Mouse (Mus musculus): ENCODE data around the gene Ptcd1. TPM values are rescaled to one million over a fixed set of nuclear protein-coding genes. Genes with fewer than 3 reads are reported as not detected.
A peak's percentile ranks its signal among the peaks of the same experiment; 100 is the strongest.
"Not testable (repeated sequence)": the region's sequence is repeated elsewhere in the genome, so short reads cannot be mapped to it uniquely, and the experiment has no call there.

Gene Ptcd1
- total RNA-seq, 2 experiments from 2014 or later, result 21.5 to 22.4 TPM

GRCm38 (mm10) chr5:145165184-145165583 lies 1.7 kb downstream of the Ptcd1 start:
- DNase-seq (ENCODE audit: low spot score in 2 of 2), result no peak

DNA sequence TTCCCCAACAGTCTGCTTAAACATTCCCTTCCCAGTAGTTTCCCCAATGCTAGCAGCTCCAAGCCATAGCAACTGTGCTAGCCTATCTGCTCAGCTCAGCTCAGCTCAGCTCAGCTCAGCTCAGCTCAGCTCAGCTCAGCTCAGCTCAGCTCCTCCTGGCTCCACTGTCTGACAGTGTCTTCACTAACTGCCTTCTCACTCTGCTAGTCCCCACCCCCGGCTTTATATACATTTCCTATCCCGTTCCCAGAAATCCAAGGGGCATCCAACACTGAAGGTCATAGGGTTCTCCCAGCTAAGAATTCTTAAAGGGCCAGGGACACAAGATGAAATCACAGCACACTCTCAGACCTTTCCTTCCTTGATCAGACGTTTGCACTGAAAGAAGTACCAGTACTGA lies 2.2 kb downstream of the Ptcd1 start:
- DNase-seq (ENCODE audit: low spot score in 2 of 2), result no peak

DNA sequence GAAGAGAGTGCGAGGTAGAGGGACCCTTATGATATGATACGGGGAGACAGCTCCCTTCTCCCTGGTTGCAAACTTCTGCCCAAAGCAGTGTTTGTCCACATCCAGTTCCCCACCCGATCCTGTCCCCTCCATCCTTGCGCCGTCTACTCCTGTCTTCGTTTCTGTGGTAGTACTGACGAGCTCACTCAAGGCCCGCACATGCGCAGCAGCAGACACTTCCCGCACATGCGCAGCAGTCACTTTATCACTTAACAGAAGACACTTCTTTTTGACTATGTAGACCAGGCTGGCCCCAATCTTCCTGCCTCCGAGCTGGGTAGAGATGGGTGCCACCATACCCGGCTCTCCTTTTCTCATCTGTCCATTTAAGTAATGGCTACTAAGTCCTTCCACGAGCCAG lies 5.5 kb downstream of the Ptcd1 start:
- DNase-seq (ENCODE audit: low spot score in 2 of 2), result no peak

GRCm38 (mm10) chr5:145152690-145153089 lies 14.2 kb downstream of the Ptcd1 start:
- no peak for DNase-seq (ENCODE audit: low spot score in 2 of 2)

DNA sequence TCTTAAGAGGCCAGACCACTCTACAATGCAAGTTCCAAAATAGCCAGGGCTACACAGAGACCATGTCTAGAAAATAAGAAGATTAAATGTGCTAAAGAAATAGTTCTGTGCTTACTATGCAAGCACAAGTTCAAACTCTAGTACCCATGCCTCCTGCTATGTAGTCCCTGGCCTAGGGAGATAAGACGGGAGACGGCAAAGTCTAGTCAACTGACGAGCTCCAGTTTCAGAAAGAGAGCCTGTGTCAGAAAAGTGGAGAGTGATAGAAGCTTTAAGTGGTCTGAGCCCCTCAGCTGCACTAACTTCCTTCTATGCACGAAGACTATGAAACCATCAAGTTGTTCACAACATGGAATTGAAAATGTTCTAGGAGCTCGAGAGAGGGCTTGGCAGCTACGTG lies 17.6 kb downstream of the Ptcd1 start:
- DNase-seq (ENCODE audit: low spot score in 2 of 2), result no peak

DNA sequence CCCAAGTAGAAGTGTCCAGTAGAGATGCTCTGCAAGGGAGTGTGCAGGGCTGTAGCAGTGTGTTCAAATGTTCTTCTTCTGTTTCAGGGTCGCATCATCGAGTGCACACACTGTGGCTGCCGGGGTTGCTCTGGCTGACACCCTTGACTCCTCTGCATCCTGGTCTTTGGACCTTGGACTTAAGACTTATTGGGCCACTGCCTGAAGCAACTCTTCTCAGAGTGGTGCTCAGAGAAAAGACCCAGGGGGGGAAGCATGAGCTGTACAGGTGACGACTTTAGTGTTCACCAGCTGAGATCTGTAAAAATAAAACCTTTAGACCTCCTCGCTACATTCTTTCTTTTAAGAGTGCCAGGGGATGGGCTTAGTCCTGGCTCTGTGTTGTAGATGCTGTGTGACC lies 19.2 kb downstream of the Ptcd1 start:
- DNase-seq (ENCODE audit: low spot score in 2 of 2), result no peak

- no peak for DNase-seq (ENCODE audit: low spot score in 2 of 2)
Observed at GRCm38 (mm10) chr5:145140611-145141010, 26.3 kb downstream of the Ptcd1 start.

DNA sequence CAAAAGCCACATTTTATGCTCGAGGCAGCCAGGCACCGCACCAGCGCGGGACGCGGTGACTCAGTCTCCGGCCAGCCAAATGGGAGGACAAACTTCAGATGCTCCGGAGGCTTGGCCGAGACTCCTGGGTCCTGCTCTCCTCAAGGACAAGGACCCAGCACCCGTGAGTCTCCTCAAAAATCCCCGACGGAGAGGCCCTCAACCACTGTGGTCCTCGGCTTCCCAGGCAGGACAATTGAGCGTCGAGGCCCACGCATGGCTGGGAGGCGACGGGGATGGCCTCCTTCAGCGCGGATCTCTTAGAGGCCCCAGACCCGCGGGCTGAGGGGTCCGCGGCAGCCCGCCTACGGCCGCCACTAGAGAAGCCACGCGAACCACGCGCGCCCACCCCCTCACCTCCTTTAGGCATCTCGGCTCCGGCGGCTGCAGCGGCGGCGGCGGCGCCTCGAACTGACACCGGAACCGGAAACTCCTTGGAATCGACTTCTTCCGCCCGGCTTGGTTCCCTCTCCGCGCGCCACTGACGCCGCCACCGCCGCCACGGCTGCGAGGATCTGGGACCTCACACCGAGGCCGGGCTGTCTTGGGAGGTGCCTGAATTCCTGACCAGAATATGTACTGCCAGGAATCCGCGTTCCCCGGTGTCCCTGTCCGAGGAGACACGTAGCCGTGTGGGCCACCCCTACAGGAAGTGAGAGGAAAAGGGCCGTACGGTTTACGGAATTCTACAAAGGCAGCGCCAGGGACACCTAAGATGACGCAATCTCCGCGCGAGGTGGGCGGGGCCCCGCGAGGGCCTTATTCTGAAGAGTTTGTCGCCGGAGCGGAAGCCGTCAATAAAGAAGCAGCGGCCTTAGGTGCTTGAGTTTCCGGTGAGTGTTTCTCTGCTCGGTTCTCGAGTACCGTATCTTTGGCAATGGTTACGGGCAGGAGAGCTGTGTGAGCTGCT lies 27.1 kb downstream of the Ptcd1 start, which contains the start of the genes Pdap1 and Bud31:
TSS of gene Pdap1 (minus strand) at position 668 of the 949 bp plus-strand sequence.
TSS of gene Bud31 (plus strand) at position 792 of the 949 bp plus-strand sequence.
- peak; percentile 94 for DNase-seq (ENCODE audit: low spot score in 2 of 2)

DNA sequence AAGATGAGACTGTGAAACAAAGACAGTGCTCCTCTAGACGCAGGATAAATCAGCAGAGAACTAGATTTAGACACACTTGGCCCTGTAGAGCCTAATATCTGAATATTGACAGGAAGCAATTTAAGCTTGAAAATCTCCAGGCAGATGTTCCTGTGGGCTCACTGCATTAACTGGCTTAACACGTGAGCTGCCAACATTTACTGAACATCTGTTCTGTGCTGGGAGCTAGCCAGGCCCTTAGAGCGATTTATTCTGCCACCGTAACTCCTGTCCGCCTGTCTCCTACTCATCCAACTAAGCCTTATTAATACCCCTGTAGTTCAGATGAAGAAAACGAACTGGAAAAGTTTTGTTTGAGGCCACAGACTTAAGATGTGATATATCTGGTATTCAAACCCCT lies 28.1 kb downstream of the Ptcd1 start:
- DNase-seq (ENCODE audit: low spot score in 2 of 2), result no peak

DNA sequence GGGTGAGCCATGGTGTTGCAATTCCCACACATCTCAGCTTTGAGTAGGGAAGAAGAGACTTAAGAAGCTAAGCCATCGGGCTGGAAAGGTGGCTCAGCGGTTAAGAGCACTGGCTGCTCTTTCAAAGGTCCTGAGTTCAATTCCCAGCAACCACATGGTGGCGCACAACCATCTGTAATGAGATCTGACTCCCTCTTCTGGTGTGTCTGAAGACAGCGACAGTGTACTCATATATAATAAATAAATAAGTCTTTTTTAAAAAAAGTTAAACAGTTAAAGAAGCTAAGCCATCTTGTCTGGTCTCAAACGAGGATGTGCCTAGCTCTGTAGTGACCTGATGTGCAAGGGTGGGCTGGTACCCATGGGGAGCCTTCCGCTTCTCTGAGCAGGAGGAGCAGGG lies 33.6 kb downstream of the Ptcd1 start:
- DNase-seq (ENCODE audit: low spot score in 2 of 2), result not testable (repeated sequence)

DNA sequence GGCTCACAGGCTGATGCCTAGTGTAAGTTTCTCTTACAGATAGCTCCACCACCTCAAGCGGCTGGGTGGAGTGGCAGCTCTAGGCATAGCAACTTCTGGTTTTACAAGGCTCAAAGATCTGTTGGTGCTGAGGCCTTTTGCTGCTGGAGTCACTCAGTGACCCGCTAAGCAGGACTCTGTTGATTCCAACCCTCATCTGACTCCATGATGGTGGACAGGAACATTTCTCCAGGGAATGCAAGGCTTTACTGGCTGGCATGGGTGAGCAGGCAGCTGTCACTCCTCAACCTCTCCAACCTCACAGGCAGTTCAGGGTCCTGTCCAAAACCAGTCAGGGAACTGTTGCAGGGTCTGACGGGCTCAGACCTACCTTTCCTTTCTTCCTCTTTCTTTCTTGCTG lies 35.9 kb downstream of the Ptcd1 start:
- DNase-seq (ENCODE audit: low spot score in 2 of 2), result no peak

DNA sequence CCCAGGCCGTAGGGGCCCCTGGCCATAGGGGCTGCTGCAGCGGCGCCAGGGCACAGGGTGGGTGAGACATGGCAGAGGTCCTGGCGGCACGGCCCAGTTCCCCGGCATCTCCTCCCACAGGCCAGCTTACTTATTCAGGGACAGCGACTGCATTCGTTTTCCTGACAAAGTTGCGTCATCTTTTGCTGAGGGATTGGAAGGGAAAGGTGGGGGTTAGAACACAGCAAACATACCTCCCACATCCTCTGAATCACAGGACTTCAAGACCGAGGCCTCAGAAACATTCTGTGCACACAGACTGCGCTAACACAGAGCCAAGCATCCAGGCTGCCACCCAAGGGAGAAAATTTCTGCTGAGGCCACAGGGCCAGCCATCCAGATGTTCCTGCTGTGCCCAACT lies 36.7 kb downstream of the Ptcd1 start:
- peak; percentile 48 to 73 for DNase-seq (ENCODE audit: low spot score in 2 of 2)

DNA sequence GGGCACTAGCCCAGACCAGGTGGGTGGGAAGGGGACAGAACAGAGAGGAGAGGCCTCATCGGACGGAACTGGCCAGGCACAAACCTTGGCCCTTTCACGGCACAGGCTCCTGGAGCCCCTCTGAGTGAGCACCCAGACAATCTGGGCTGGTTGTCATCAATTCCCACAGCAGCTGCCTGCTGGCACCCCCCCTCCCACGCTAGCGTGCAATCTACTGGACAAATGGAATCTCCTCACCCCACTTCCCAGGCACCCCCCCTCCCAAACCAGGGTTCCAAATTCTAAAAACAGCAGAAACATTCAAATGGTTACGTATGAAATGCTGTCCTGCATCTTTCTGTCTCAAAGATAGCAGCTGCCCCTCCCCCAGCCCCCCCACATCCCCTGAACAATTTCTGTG lies 37.1 kb downstream of the Ptcd1 start:
- peak; percentile 44 to 52 for DNase-seq (ENCODE audit: low spot score in 2 of 2)

DNA sequence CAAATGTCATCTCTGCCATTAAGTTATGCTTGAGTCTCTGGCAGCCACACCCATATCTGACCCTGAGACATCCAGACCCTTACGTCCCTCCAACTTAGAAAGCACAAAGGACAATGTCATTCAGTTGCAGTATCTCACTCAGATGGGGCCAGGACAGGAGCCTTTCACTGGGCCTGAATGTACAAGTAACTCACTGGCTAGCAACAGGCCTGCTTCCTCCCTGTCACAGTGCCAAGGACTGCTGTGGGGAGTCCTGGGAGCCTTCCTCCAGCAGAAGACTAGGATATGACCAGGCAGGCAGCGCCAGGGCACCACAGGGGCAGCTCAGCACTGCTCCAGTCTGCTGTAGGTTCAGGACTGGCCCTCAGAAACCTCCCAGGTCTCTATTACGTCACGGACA lies 37.8 kb downstream of the Ptcd1 start:
- no peak for DNase-seq (ENCODE audit: low spot score in 2 of 2)

DNA sequence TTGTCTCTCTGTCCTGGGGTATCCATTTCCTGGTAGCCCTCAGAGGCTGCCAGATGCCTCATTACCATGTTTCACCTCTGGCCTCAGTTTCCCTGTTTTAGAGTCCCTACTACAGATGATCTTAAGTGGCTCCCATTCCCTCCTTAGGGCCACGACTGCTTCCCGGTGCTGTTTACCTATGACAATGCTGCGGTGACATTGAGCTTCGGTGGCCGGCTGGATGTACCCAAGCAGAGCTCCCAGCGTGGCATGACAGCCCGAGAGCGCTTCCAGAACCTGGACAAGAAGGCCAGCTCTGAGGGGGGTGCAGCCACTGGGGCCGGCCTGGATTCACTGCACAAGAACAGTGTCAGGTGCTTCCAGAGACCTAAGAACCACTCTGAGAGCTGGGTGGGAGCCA lies 40.3 kb downstream of the Ptcd1 start:
- no peak for DNase-seq (ENCODE audit: low spot score in 2 of 2)

DNA sequence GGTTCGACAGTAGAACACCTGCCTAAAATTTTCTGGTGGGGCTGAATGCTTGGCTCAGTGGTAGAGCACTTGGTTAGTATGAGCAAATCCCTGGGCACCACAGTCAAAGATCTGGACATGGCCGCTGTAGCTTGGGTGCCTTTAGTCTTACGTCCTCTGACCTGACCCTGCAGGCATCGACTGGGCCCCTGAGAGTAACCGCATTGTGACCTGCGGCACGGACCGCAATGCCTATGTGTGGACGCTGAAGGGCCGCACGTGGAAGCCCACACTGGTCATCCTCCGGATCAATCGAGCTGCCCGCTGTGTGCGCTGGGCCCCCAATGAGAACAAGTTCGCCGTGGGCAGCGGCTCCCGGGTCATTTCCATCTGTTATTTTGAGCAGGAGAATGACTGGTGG lies 43.5 kb downstream of the Ptcd1 start:
- no peak for DNase-seq (ENCODE audit: low spot score in 2 of 2)

DNA sequence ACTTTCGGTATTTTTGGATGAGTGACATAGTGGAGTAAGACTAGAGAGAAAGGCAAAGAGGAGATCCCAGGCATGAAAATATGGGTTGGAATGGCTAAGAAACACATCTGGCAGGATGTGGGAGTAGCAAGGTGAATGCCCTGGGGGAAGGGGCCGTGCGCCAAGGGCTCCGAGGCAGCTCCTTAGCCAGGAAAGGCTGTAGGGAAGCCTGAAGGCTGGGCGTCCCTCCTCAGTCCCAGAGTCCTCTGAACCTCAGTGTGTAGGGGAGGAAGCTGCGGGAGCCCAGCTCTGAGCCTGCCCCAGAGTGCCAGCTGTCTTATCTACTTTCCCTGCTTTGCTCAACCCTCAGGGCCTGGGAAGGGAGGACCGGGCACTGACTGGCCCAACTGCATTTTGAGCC lies 46.0 kb downstream of the Ptcd1 start:
- no peak for DNase-seq (ENCODE audit: low spot score in 2 of 2)

DNA sequence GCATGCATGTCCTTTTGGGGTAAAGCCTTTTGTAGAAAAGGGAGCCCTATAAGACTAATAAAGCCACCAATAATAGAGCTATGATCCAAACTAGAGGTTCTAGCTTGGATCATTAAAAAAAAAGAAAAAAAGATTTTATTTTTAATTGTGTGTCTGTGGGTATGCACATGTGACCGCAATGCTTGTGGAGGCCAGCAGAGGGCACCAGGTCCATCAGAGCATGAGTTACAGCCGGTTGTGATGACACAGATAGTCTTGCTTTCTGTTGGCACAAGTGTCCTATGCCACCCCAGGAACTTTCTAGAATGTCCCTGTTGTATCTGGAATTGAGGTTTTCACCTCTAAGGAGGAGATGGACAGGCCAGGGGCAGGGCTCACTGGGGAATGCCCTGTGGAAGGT lies 47.5 kb downstream of the Ptcd1 start:
- no peak for DNase-seq (ENCODE audit: low spot score in 2 of 2)

DNA sequence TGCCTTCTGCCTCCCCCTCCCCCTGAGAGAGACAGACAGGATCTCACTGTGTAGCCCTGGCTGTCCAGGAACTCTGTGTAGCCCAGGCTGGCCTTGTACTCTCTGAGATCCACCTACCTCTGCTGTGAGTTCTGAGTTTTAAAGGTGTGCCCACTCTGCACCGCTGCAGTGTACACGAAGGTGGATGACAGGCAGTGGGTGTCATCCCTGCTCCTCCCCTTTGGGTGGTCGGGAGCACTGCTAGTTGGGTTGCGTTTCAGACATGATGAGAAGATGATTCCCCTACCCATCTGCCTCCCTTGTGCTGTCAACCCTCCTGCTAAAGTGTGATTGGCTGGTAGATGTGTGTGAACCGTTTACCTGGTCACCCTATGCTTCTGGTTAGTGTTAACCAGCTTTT lies 48.4 kb downstream of the Ptcd1 start:
- DNase-seq (ENCODE audit: low spot score in 2 of 2), result no peak

DNA sequence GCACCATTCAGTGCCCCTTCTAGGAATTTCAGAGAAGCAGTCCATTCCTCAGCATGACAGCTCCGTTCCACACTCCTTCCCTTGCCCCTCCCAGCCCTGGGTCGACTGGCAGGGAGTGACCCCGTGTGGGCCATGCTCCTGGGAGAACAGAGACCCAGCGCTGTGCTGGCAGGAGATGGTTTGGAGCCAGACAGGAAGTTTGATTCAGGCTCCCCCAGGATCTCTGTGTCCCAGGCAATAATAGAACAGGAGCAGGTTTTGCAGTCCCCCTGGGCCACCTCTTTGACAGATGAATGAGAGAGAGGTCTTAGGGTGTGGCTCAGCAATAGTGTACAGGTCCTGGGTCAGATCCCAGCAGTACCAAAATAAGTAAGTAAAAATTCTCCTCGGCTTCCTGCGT lies 48.9 kb downstream of the Ptcd1 start:
- DNase-seq (ENCODE audit: low spot score in 2 of 2), result no peak

- peak; percentile 45 to 67 for DNase-seq (ENCODE audit: low spot score in 2 of 2)
Observed at GRCm38 (mm10) chr5:145116916-145117315, 50.0 kb downstream of the Ptcd1 start.

DNA sequence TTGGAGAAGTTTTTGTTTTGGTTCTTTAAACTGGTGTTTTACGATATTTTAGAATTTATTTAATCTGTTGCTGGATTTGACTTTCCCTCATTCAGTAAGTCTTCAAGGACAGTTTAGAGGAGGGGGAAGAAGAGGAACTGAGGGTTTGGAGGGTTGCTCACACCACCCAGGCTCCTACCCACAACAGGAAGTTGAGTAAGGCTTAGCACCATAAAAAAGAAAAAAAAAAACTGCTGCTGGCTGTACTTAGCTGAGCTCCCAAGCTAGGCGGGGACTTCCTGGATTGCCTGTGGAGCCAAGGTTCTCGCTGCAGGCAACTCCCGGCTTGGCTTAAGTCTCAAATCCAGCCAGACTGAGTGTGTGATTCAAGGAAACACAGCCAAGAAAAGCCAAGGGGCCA lies 50.6 kb downstream of the Ptcd1 start:
- DNase-seq (ENCODE audit: low spot score in 2 of 2), result no peak

- DNase-seq (ENCODE audit: low spot score in 2 of 2), result no peak
Observed at GRCm38 (mm10) chr5:145115736-145116135, 51.2 kb downstream of the Ptcd1 start.
